Mouse (Mus musculus): ENCODE results near the gene Ypel3. TPM values are rescaled to one million over a fixed set of nuclear protein-coding genes. Genes with fewer than 3 reads are reported as not detected.
"Not testable (repeated sequence)": the region's sequence is repeated elsewhere in the genome, so short reads cannot be mapped to it uniquely, and the experiment has no call there.

Ypel3 gene
- polyA plus RNA-seq, 1 experiment from 2014 or later: 148 TPM

GRCm38 (mm10) chr7:126766201-126766600, 10.6 kb upstream of the Ypel3 start, which contains the start of gene Gdpd3:
TSS of gene Gdpd3 (plus strand) at chr7:126766334.
- Histone ChIP-seq H3K27me3 (no peaks in the 10 kb centered on the region), H3K4me2 (replicated peaks) (no peak within 1 kb of the TSS), H3K27ac (replicated peaks) (peak within 1 kb of the TSS; percentile 17; the same call in 1 of the 2 replicates), H3K9me3 (replicated peaks) (no peaks in the 10 kb centered on the region), H3K4me1 (peaks cover 24% of the 10 kb centered on the region), H3K36me3 (peaks cover 79% of the 10 kb centered on the region), H3K4me3 (replicated peaks) (no peak within 1 kb of the TSS), H3K9ac (no peak within 1 kb of the TSS)
- ATAC-seq (ENCODE audit: insufficient number of reproducible peaks, low FRiP score, low TSS enrichment, low read depth): no peak
- WGBS: 86% methylated on average over 16 of the region's 16 CpGs

- no peak for ATAC-seq (ENCODE audit: insufficient number of reproducible peaks, low FRiP score, low TSS enrichment, low read depth)
- 86% methylated on average over 8 of the region's 8 CpGs for WGBS
- Histone ChIP-seq H3K9ac (no peak overlapping the region), H3K4me2 (replicated peaks) (no peak overlapping the region), H3K9me3 (replicated peaks) (no peaks in the 10 kb centered on the region), H3K27me3 (no peaks in the 10 kb centered on the region), H3K27ac (replicated peaks) (no peak overlapping the region), H3K4me1 (peaks cover 16% of the 10 kb centered on the region), H3K36me3 (peaks cover 83% of the 10 kb centered on the region), H3K4me3 (replicated peaks) (no peak overlapping the region)
These were observed 9.8 kb upstream of the Ypel3 start for GRCm38 (mm10) chr7:126767001-126767400.

GRCm38 (mm10) chr7:126770784-126771183, 6.0 kb upstream of the Ypel3 start:
- no peak for ATAC-seq (ENCODE audit: insufficient number of reproducible peaks, low FRiP score, low TSS enrichment, low read depth)
- peaks cover 59% of the 10 kb centered on the region for H3K36me3 ChIP-seq
- H3K27ac ChIP-seq (replicated peaks): no peak overlapping the region
- H3K4me2 ChIP-seq (replicated peaks): no peak overlapping the region
- H3K4me1 ChIP-seq: peaks cover 4% of the 10 kb centered on the region
- H3K27me3 ChIP-seq: no peaks in the 10 kb centered on the region
- H3K4me3 ChIP-seq (replicated peaks): no peak overlapping the region
- H3K9ac ChIP-seq: no peak overlapping the region
- H3K9me3 ChIP-seq (replicated peaks): no peaks in the 10 kb centered on the region
- WGBS: 79% methylated on average over 12 of the region's 12 CpGs

GRCm38 (mm10) chr7:126773351-126773750, 3.4 kb upstream of the Ypel3 start:
- no peak for ATAC-seq (ENCODE audit: insufficient number of reproducible peaks, low FRiP score, low TSS enrichment, low read depth)
- 80% methylated on average over 2 of the region's 2 CpGs for WGBS
- peaks cover 24% of the 10 kb centered on the region for H3K4me1 ChIP-seq
- no peak overlapping the region for H3K27ac ChIP-seq (replicated peaks)
- H3K4me2 ChIP-seq (replicated peaks): no peak overlapping the region
- no peaks in the 10 kb centered on the region for H3K27me3 ChIP-seq
- no peaks in the 10 kb centered on the region for H3K9me3 ChIP-seq (replicated peaks)
- peaks cover 35% of the 10 kb centered on the region for H3K36me3 ChIP-seq
- H3K9ac ChIP-seq: no peak overlapping the region
- H3K4me3 ChIP-seq (replicated peaks): no peak overlapping the region

DNA sequence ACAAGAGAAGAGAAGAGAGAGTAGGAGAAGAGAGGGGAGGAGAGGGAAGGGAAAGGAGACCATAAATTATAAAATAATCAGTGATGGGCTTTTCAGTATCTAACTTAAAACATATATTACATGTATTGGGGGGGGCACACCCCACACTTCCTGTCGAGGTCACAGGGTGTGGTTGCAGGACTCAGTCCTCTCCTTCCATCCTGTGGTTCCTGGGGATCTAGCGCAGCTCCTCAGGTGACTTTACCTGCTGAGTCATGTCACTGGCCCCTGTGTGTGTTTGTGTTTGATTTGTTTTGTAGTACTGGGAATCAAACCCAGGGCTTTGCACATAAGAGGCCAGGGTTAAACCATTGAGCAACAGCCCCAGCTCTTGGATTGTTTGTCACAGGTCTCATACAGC, 2.3 kb upstream of the Ypel3 start:
- Histone ChIP-seq H3K27ac (replicated peaks) (no peak overlapping the region), H3K36me3 (peaks cover 31% of the 10 kb centered on the region), H3K4me1 (peaks cover 24% of the 10 kb centered on the region), H3K4me3 (replicated peaks) (no peak overlapping the region), H3K4me2 (replicated peaks) (no peak overlapping the region), H3K27me3 (no peaks in the 10 kb centered on the region), H3K9me3 (replicated peaks) (no peaks in the 10 kb centered on the region), H3K9ac (no peak overlapping the region)
- 74% methylated on average over 2 of the region's 2 CpGs for WGBS
- no peak for ATAC-seq (ENCODE audit: insufficient number of reproducible peaks, low FRiP score, low TSS enrichment, low read depth)

GRCm38 (mm10) chr7:126775185-126775977, 1.4 kb upstream of the Ypel3 start:
- H3K4me1 ChIP-seq: peaks cover 33% of the 10 kb centered on the region
- H3K4me3 ChIP-seq (replicated peaks): no peak overlapping the region
- no peaks in the 10 kb centered on the region for H3K27me3 ChIP-seq
- peaks cover 23% of the 10 kb centered on the region; the same call in 1 of the 2 replicates for H3K36me3 ChIP-seq
- 0 out of 2 replicates have a peak overlapping the region, but pooled peaks have one; percentile 76 for H3K27ac ChIP-seq (replicated peaks)
- no peaks in the 10 kb centered on the region for H3K9me3 ChIP-seq (replicated peaks)
- H3K4me2 ChIP-seq (replicated peaks): peak overlapping the region; percentile 89; the same call in 1 of the 2 replicates
- ATAC-seq (ENCODE audit: insufficient number of reproducible peaks, low FRiP score, low TSS enrichment, low read depth): no peak
- H3K9ac ChIP-seq: no peak overlapping the region
- 79% methylated on average over 10 of the region's 10 CpGs for WGBS

- Histone ChIP-seq H3K36me3 (peaks cover 18% of the 10 kb centered on the region; the same call in 1 of the 2 replicates), H3K27ac (replicated peaks) (0 out of 2 replicates have a peak overlapping the region, but pooled peaks have one; percentile 76), H3K4me2 (replicated peaks) (peak overlapping the region; percentile 89), H3K4me3 (replicated peaks) (0 out of 2 replicates have a peak overlapping the region, but pooled peaks have one; percentile 82), H3K9ac (no peak overlapping the region), H3K4me1 (peaks cover 36% of the 10 kb centered on the region), H3K9me3 (replicated peaks) (no peaks in the 10 kb centered on the region), H3K27me3 (no peaks in the 10 kb centered on the region)
- whole genome bisulfite sequencing: 53% methylated on average over 3 of the region's 3 CpGs
- no peak for ATAC-seq (ENCODE audit: insufficient number of reproducible peaks, low FRiP score, low TSS enrichment, low read depth)
These were observed 849 bp upstream of the Ypel3 start for GRCm38 (mm10) chr7:126775978-126776234.

GRCm38 (mm10) chr7:126777476-126777875, 721 bp downstream of the Ypel3 start:
- Histone ChIP-seq H3K4me3 (replicated peaks) (peak overlapping the region; percentile 82), H3K27me3 (no peaks in the 10 kb centered on the region), H3K4me1 (peaks cover 46% of the 10 kb centered on the region), H3K27ac (replicated peaks) (peak overlapping the region; percentile 76), H3K9ac (peak overlapping the region; percentile 88), H3K36me3 (peaks cover 10% of the 10 kb centered on the region; the same call in 1 of the 2 replicates), H3K4me2 (replicated peaks) (peak overlapping the region; percentile 89), H3K9me3 (replicated peaks) (no peaks in the 10 kb centered on the region)
- 40% methylated on average over 10 of the region's 10 CpGs for WGBS
- no peak for ATAC-seq (ENCODE audit: insufficient number of reproducible peaks, low FRiP score, low TSS enrichment, low read depth)

GRCm38 (mm10) chr7:126778147-126778546, 1.4 kb downstream of the Ypel3 start:
- Histone ChIP-seq H3K4me2 (replicated peaks) (peak overlapping the region; percentile 89; the same call in 1 of the 2 replicates), H3K4me3 (replicated peaks) (no peak overlapping the region), H3K36me3 (peaks cover 10% of the 10 kb centered on the region; the same call in 1 of the 2 replicates), H3K27ac (replicated peaks) (no peak overlapping the region), H3K9ac (no peak overlapping the region), H3K4me1 (peaks cover 46% of the 10 kb centered on the region), H3K27me3 (no peaks in the 10 kb centered on the region), H3K9me3 (replicated peaks) (no peaks in the 10 kb centered on the region)
- no peak for ATAC-seq (ENCODE audit: insufficient number of reproducible peaks, low FRiP score, low TSS enrichment, low read depth)
- WGBS: 82% methylated on average over 3 of the region's 3 CpGs

GRCm38 (mm10) chr7:126779101-126779500, 2.3 kb downstream of the Ypel3 start:
- peaks cover 46% of the 10 kb centered on the region for H3K4me1 ChIP-seq
- H3K9me3 ChIP-seq (replicated peaks); H3K27me3 ChIP-seq; H3K9ac ChIP-seq; H3K4me3 ChIP-seq (replicated peaks); ATAC-seq (ENCODE audit: insufficient number of reproducible peaks, low FRiP score, low TSS enrichment, low read depth); H3K27ac ChIP-seq (replicated peaks); H3K4me2 ChIP-seq (replicated peaks): not testable (repeated sequence)
- 92% methylated on average over 7 of the region's 7 CpGs for WGBS
- peaks cover 14% of the 10 kb centered on the region for H3K36me3 ChIP-seq

DNA sequence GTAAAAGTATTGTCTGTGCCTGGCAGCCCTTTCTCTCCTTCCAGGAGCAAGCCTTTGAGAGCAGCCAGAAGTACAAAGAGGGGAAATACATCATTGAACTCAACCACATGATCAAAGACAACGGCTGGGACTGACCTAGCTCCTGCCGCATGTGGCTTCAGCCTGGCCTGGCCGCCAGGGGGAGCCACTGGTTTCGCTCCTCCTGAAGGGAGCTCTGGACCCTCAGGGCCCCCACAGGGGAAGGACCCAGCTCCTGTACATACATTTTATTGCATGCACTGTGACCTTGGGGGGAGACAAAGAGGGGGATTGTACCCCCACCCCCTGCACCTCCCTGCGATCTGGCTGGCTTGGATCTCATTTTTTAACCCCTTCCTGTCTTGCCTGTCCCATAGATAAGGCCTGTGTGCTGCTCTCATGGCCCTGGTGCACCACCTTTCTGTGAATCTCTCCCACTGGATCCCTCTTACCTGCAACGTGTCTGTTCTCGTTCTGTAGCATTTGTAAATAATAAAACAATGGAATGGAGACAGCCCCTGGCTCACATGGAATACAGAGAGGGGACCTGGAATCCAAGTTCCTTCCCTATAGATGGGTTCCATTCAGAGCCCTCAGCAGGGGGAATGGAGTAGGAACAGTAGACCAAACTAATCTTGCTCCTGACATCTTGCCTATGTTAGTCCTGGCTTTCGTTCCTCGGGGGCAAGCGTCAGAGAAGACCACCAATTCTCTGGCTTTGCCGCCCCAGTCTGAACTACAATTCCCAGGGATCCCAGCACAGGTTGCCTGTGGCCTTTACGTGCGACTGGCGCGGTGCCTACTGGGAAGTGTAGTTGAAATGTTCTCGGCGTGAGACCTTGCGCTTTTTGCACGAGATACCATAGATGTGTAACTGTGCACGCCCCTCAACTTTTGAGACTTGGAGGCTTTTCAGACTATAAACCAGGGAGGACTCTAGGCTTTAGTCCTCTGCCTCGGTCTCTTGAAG, 3.5 kb downstream of the Ypel3 start:
- H3K4me2 ChIP-seq (replicated peaks): peak overlapping the region; percentile 90
- H3K27ac ChIP-seq (replicated peaks): peak overlapping the region; percentile 48
- under 1% methylated on average over 21 of the region's 21 CpGs for WGBS
- H3K4me1 ChIP-seq: peaks cover 46% of the 10 kb centered on the region
- ATAC-seq (ENCODE audit: insufficient number of reproducible peaks, low FRiP score, low TSS enrichment, low read depth): peak; percentile 48; the same call in 1 of the 2 replicates
- peak overlapping the region; percentile 40 for H3K9ac ChIP-seq
- peaks cover 26% of the 10 kb centered on the region for H3K36me3 ChIP-seq
- H3K27me3 ChIP-seq: no peaks in the 10 kb centered on the region
- H3K9me3 ChIP-seq (replicated peaks): no peaks in the 10 kb centered on the region
- H3K4me3 ChIP-seq (replicated peaks): peak overlapping the region; percentile 47
